Mouse (Mus musculus) embryonic stem cell, embryonic (primary cell): ENCODE measurements around the gene Klk1b26.
"Not testable (repeated sequence)": the region's sequence is repeated elsewhere in the genome, so short reads cannot be mapped to it uniquely, and the experiment has no call there.

Experiments
- CTCF ChIA-PET, 4 experiments: fragments of 300-600 bp in 2 of 4; fragments of 350-600 bp in 2 of 4; sonication (Branson Sonifier 250); formaldehyde crosslinking; loops; one replicate each; lab custom pipeline; 2022; ENCODE audit warnings: inconsistent platforms in 2 of 4; lab: Charles Lee
- POLR2A ChIA-PET, 4 experiments: fragments of 300-600 bp in 2 of 4; fragments of 350-600 bp in 2 of 4; sonication (Branson Sonifier 250); formaldehyde crosslinking; loops; one replicate each; lab custom pipeline; 2022; ENCODE audit warnings: antibody characterized with exemption in 4 of 4, inconsistent platforms in 1 of 4; lab: Charles Lee

The Klk1b26 gene

DNA sequence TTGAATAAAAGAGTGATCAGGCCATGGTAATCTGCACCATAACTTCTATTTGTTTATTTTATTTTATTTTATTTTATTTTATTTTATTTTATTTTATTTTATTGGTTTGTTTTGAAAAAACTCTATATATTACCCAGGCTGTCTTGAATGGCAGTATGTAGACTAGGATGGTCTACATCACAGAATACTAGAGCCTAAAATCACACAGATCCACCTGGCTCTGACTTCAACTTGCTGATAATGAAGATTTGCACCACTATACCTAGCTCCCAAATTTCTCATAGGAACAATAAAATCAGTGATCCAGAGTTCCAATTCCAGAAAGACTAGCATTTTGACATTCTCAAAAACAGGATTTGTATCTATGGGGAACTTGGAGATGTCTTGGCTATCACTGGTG, at the start of gene Klk1b26:
Gene Klk1b26 (plus strand): TSS at position 301 of the 400 bp plus-strand sequence.
- CTCF ChIA-PET, POLR2A ChIA-PET: not testable (repeated sequence)

GRCm38 (mm10) chr7:43966451-43966850, 45.5 kb upstream of the Klk1b26 start, which contains the start of gene Klk1b1:
Gene Klk1b1 (plus strand): TSS chr7:43966751.
- ChIA-PET POLR2A (no interaction called here), CTCF (no interaction called here)

- POLR2A ChIA-PET: interaction anchor here in 1 of 4 experiments (0.6 kb wide), 1 partner anchor 49 kb away, joined by 3 read pairs; no protein-coding TSS in a partner anchor
- CTCF ChIA-PET: no interaction called here
These were observed 44.9 kb upstream of the Klk1b26 start for GRCm38 (mm10) chr7:43967058-43967457.

DNA sequence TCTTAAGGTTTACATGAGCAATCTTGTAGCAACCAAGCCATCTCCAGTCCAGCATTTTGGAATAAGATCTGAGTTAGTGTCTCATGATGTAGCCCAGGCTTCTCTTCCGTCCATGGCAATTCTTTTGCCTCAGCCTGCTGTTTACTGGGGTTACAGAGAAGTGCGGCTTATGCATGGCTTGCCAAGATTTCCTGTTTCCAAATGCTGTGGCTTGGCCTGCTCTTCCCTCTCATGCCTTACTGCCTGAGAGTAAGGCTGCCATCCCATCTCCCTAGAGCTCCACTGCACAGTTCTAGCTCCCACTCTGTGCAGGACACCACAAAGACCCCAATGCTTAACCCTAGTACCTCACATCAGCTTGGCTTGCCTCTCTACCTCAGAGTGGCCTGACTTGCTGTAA, 44.4 kb upstream of the Klk1b26 start:
- CTCF ChIA-PET: no interaction called here
- POLR2A ChIA-PET: no interaction called here

GRCm38 (mm10) chr7:43975761-43976160, 36.2 kb upstream of the Klk1b26 start, which contains the start of gene Klk1b9:
Gene Klk1b9 (plus strand): TSS chr7:43976061.
- CTCF ChIA-PET, POLR2A ChIA-PET: not testable (repeated sequence)

- POLR2A ChIA-PET: no interaction called here
- CTCF ChIA-PET: no interaction called here
These were observed 26.3 kb upstream of the Klk1b26 start for GRCm38 (mm10) chr7:43985657-43986056.

GRCm38 (mm10) chr7:43994821-43995220, 17.1 kb upstream of the Klk1b26 start:
- POLR2A ChIA-PET: interaction anchor here in 1 of 4 experiments (0.6 kb wide), 1 partner anchor 8 kb away, joined by 4 read pairs; no protein-coding TSS in a partner anchor
- CTCF ChIA-PET: not testable (repeated sequence)

GRCm38 (mm10) chr7:43995577-43995976, 16.4 kb upstream of the Klk1b26 start, which contains the start of gene Klk1b11:
Gene Klk1b11 (plus strand): TSS chr7:43995877.
- ChIA-PET CTCF (interaction anchor here in 1 of 4 experiments (0.6 kb wide), 1 partner anchor 344 kb away, joined by 7 read pairs; no protein-coding TSS in a partner anchor), POLR2A (interaction anchor here in 1 of 4 experiments (0.6 to 0.9 kb wide), 2 partner anchors 9 to 251 kb away, joined by 3 to 4 read pairs; partner anchors contain the start of genes 1700028J19Rik and 2410002F23Rik)

DNA sequence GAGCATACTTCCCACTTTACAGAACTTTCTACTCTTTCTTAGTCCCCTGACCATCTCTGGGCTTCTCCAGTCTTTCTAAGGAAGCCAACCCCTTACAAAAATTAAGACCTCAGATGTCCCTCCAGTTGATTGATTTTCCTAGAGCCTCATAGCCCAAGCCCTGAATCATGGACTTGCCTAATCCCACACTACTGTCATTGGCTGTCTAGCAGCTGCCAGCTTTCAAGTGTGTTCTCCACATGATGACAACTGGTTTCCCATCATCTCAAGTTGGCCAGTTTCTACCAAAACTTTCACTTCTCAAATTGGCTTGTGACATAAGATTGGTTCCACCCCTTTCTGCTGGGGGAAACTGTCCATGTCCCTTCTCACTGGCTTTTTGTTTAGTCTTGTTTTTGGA, 7.1 kb upstream of the Klk1b26 start:
- POLR2A ChIA-PET: no interaction called here

GRCm38 (mm10) chr7:44014666-44015065, 2.7 kb downstream of the Klk1b26 start:
- CTCF ChIA-PET, POLR2A ChIA-PET: not testable (repeated sequence)

More for the DNA sequence above, 7.1 kb upstream of the Klk1b26 start:
- CTCF ChIA-PET: no interaction called here

- POLR2A ChIA-PET: no interaction called here
- CTCF ChIA-PET: no interaction called here
These were observed 3.1 kb downstream of the Klk1b26 start for GRCm38 (mm10) chr7:44015071-44015470.

DNA sequence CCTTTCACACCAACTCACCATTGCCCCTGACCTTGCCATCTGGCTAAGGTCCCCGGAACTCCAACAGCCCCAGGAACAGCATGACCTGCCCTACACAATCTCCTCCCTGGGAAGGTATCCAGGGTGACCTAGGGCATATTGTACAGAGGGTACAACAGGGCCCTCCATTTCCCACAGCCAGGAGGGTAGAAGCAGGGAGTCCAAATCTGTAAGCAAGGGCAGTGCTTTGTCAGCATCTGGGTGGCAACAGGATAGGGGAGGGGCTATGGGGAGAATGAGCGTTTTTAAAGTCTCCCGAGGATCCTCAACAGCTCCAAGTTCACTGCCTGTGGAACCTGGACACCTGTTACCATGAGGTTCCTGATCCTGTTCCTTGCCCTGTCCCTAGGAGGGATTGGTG, 40.0 kb downstream of the Klk1b26 start, which contains the start of gene Klk1b27:
Gene Klk1b27 (plus strand): TSS at position 301 of the 400 bp plus-strand sequence.
- POLR2A ChIA-PET, CTCF ChIA-PET: not testable (repeated sequence)
